Mouse (Mus musculus): ENCODE measurements at regions not wholly inside any gene's neighbourhood (a gene's known extent, or its start where the extent isn't known, plus 50 kb on each side); places are given as distances from the start of the nearest gene placed in this dataset.

DNA sequence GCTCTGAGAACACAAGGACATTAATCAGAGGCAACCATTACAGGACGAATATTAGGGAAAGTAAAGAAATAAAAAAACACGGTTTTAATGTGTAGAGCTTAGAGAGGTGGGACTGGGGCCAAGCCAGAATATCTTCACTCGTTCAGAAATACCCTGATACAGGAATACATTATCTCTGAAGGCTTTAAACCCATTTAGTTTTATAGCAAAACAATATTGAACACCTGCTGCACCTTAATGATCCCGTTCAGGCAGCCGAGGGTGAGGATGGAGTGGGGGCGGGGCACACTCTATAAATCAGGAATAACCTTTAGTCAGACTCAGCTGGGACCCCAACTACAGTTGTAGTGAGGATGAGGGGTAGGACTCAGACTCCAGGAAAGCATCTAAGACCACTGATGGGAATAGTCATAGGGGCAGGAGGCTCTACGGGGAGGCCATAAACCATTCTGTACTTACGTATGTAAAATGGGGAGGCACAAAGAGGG lies 508.0 kb upstream of the Adam5 start:
- DNase-seq (ENCODE audit: low spot score) = no peak

GRCm38 (mm10) chr8:25331161-25331776 lies 507.1 kb upstream of the Adam5 start:
- no peak for DNase-seq (ENCODE audit: low spot score)

GRCm38 (mm10) chr8:25329791-25330190 lies 505.6 kb upstream of the Adam5 start:
- peak; percentile 32 for DNase-seq (ENCODE audit: low spot score)

- DNase-seq (ENCODE audit: low spot score) = no peak
These were observed 504.1 kb upstream of the Adam5 start for GRCm38 (mm10) chr8:25328318-25328717.

DNA sequence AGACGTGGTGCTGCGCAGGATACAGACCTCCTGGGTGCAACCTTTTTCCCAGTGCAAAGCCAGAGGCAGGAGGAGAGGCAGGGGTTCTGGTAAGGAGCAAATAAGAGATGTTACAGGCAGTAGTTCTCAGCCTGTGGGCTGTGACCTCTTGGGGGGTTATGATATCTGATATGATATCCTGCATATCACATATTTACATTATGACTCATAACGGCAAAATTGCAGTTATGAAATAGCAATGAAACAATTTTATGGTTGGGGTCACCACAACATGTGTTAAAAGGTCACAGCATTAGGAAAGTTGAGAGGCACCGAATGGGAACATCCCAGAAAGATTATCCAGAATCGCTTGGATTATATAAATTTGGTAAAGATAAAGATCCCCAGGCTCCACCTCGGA lies 502.8 kb upstream of the Adam5 start:
- DNase-seq (ENCODE audit: low spot score) = no peak

DNA sequence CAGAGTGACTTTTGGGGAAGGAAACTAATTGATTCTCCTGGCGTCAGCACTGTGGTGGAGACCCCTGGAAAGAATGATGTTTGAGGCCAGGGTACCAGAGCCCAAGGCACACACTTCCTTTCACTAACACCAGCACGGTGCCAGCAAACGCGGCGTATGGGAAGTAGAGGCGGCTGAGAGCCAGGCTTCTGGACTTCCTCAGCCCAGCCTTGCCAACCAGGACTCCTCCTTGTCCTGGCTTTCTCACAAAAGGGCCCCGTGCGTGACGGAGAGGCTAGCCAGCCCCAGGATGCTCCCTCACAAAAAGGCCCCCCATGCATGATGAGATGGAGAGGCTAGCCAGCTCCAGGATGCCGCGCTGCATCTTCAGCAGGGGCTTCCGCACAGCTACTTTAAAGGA lies 502.1 kb upstream of the Adam5 start:
- no peak for DNase-seq (ENCODE audit: low spot score)

DNA sequence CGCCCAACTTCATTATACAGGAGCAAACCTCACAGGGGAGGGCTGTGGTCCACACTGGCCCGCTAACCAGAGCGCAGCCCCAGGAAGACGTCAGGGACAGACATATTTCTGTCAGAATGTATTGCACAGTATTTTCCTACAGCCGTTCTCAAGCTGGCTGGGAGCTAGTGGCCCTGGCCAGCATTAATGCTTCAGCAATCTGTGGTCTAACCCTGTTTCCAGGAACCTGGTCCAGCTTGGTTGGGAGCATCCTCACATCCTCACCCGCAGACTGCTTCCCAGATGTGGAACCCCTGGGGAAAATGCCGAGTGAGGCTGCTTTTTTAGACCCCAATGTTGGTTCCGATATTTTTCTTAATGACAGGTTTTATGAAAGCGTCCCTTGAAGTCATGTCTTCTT lies 500.6 kb upstream of the Adam5 start:
- no peak for DNase-seq (ENCODE audit: low spot score)

DNA sequence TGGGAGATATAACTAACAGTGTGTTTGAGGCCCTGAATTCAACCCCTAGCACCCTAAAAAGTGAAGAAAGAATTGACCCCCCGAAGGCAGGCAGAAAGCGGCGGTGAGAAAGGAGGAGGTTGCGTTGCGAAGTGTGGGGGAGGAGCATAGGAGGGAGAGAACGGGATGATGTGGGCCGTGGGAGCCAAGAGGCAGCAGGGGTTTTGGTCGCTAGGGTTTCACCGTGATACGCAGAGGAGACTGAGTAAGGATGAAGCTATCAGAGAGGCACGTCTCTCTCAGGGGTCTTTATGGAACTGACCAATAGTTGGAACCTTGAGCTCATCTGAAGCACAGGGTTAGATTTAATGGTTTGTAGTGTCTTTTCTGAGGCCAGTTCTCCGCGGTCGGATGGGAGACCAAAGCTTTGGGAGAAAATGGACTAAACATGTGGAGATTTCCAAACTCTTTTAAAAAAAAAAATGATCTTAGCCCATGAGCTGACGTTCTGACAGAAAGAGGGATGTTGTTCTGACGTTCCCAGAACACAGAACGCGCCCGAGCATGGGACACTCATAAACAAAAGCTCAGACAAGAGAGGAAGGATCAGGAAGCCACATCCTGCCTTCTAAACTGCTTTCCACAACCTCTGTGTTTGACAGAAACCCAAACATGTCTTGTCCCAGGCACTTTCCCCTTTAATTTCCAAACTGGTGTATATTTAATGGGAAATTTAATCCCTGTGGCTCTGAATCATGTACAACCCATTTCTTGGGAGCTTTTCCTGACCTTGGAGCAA lies 499.7 kb upstream of the Adam5 start:
- no peak for DNase-seq (ENCODE audit: low spot score)

DNA sequence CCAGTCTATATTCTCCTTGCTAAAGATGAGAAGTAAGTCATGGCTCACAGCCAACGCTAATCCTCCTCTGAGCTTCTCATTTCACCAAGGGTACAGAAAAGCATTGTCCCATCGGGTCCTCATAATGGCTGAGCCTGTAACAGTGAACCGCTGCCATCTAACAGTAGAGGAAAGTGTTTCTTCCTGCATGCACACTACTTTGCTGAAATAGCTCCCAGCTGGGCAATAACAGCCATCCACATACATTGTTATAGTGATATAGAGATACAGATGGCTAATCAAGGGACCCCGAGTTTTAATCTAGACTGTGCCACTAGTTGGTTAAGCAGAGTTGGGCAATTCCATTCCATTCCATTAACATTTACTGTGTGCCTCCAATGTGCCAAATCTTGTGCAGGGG lies 492.2 kb upstream of the Adam5 start:
- DNase-seq (ENCODE audit: low spot score) = no peak

- DNase-seq (ENCODE audit: low spot score) = no peak
These were observed 487.8 kb upstream of the Adam5 start for GRCm38 (mm10) chr8:25311811-25312533.

- DNase-seq (ENCODE audit: low spot score) = peak; percentile 21
These were observed 483.8 kb upstream of the Adam5 start for GRCm38 (mm10) chr8:25307956-25308355.

DNA sequence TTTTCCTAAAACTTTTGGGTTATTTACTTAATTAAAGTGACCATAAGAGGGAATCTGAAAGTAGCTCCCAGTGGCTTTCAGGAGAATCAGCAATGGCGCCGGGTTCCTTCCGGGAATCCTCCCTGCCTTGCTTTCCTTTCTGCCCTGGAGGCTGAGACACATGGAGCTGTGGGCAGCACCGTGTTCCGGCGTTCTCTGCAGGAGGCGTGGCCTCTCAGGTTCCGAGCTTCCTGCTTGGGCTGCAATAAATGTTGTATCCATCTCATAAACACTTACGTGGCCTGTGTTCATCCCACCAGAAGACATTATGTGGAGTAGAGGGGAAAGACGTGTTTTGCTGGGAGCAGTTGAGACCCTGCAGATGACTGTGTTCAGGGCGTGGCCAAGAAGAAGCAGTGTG lies 483.3 kb upstream of the Adam5 start:
- DNase-seq (ENCODE audit: low spot score) = peak; percentile 10

- peak; percentile 38 for DNase-seq (ENCODE audit: low spot score)
These were observed 482.8 kb upstream of the Adam5 start for GRCm38 (mm10) chr8:25306769-25307491.

Data from heart, adult 8-10 months (tissue).